Comparison of ENCODE assay signal across 9 mouse cellular contexts in genomic region chr6:117918043-117918442, GRCm38 (mm10). TPM values are rescaled to one million over a fixed set of nuclear protein-coding genes. Genes with fewer than 3 reads are reported as not detected.
A peak's percentile ranks its signal among the peaks of the same experiment; 100 is the strongest.
DNase-seq lines count a peak whose midpoint lies in the region; ATAC-seq and TF ChIP-seq lines count a peak whose summit lies in the region.
"Had no signal": no experiment of that assay in that cellular context is flagged by ENCODE, and none has a peak within 500 bp of the region (broad histone marks: within the 10 kb centered on the region; RNA-seq: fewer than 3 reads in every experiment).

No protein-coding gene starts in this region.

- H3K9me3 ChIP-seq in heart, embryonic 11.5 days (replicated peaks; ENCODE audit: control insufficient read depth, low read length) = no peaks in the 10 kb centered on the region
- H3K9me3 ChIP-seq in ES-E14 (ENCODE audit: control insufficient read depth, insufficient read depth, low read depth, low read length) = no peaks in the 10 kb centered on the region
- no peaks in the 10 kb centered on the region for H3K9me3 ChIP-seq in forebrain, embryonic 16.5 days (ENCODE audit: control insufficient read depth, low read length)
- H3K9me3 ChIP-seq in liver, embryonic 15.5 days (replicated peaks) = no peaks in the 10 kb centered on the region

- H3K4me1 ChIP-seq in heart, embryonic 11.5 days (ENCODE audit: control insufficient read depth, insufficient read depth, low read length) = peaks cover 17% of the 10 kb centered on the region
- H3K4me1 ChIP-seq in ES-E14 (ENCODE audit: control insufficient read depth in 2 of 2, insufficient read depth in 2 of 2, low read length in 2 of 2, poor library complexity in 1 of 2) = peaks cover 2 to 10% of the 10 kb centered on the region in 2 experiments; a peak in 1 of 4 replicates
- peaks cover 24% of the 10 kb centered on the region for H3K4me1 ChIP-seq in forebrain, embryonic 16.5 days (replicated peaks; ENCODE audit: control insufficient read depth, insufficient read depth, low read length)
- H3K4me1 ChIP-seq in liver, embryonic 15.5 days (replicated peaks) = peaks cover 64% of the 10 kb centered on the region

- H3K36me3 ChIP-seq in heart, embryonic 11.5 days (ENCODE audit: control insufficient read depth, insufficient read depth, low read length) = 0 out of 2 replicates have a peak, but pooled peaks cover 4% of the 10 kb centered on the region
- peaks cover 26% of the 10 kb centered on the region for H3K36me3 ChIP-seq in ES-E14 (ENCODE audit: control insufficient read depth, insufficient read depth, low read length, poor library complexity, severe bottlenecking)
- no peaks in the 10 kb centered on the region for H3K36me3 ChIP-seq in forebrain, embryonic 16.5 days (ENCODE audit: control insufficient read depth, insufficient read depth)
- peaks cover 42% of the 10 kb centered on the region for H3K36me3 ChIP-seq in liver, embryonic 15.5 days (replicated peaks)

- H3K9ac ChIP-seq in heart, embryonic 11.5 days (ENCODE audit: low read depth, low read length) = peak overlapping the region; percentile 88
- peak overlapping the region; percentile 99 for H3K9ac ChIP-seq in ES-E14 (ENCODE audit: insufficient read depth, low read depth, low read length, poor library complexity, severe bottlenecking)
- peak overlapping the region; percentile 71 for H3K9ac ChIP-seq in forebrain, embryonic 16.5 days (replicated peaks; ENCODE audit: low read depth, low read length)
- H3K9ac ChIP-seq in liver, embryonic 15.5 days = peak overlapping the region; percentile 75

- H3K4me2 ChIP-seq in heart, embryonic 11.5 days = peak overlapping the region; percentile 92
- H3K4me2 ChIP-seq in forebrain, embryonic 16.5 days (ENCODE audit: low read length) = peak overlapping the region; percentile 77
- peak overlapping the region; percentile 89 for H3K4me2 ChIP-seq in liver, embryonic 15.5 days

- intact Hi-C loops in left cerebral cortex, postnatal 25 days (cut with DNase I) = no loop called here

- H3K27ac ChIP-seq in heart, embryonic 11.5 days (ENCODE audit: low read depth, low read length) = peak overlapping the region; percentile 98
- H3K27ac ChIP-seq in ES-E14 (ENCODE audit: insufficient read depth, low read depth, low read length, poor library complexity, severe bottlenecking) = peak overlapping the region; percentile 100; the same call in 1 of the 2 replicates
- H3K27ac ChIP-seq in forebrain, embryonic 16.5 days (ENCODE audit: low read length) = peak overlapping the region; percentile 79
- H3K27ac ChIP-seq in liver, embryonic 15.5 days (replicated peaks) = peak overlapping the region; percentile 98

- H3K27me3 ChIP-seq in heart, embryonic 11.5 days (ENCODE audit: control insufficient read depth, insufficient read depth, low read length) = no peaks in the 10 kb centered on the region
- no peaks in the 10 kb centered on the region for H3K27me3 ChIP-seq in forebrain, embryonic 16.5 days (replicated peaks; ENCODE audit: control insufficient read depth, insufficient read depth, low read length)
- no peaks in the 10 kb centered on the region for H3K27me3 ChIP-seq in liver, embryonic 15.5 days

- H3K4me3 ChIP-seq in heart, embryonic 11.5 days (ENCODE audit: low read depth, low read length) = peak overlapping the region; percentile 68
- peak overlapping the region; percentile 79 to 95 for H3K4me3 ChIP-seq in ES-E14 (ENCODE audit: insufficient read depth in 1 of 2, low read depth in 1 of 2, low read length in 2 of 2, poor library complexity in 1 of 2, severe bottlenecking in 1 of 2)
- peak overlapping the region; percentile 70 for H3K4me3 ChIP-seq in forebrain, embryonic 16.5 days (replicated peaks; ENCODE audit: low read length)
- peak overlapping the region; percentile 65 for H3K4me3 ChIP-seq in liver, embryonic 15.5 days (replicated peaks)

- no peak for DNase-seq in heart, adult 8-10 months (ENCODE audit: low spot score)
- DNase-seq in ES-E14 (ENCODE audit: low read depth, low spot score) = no peak
- no peak for DNase-seq in ovary, postnatal 36 days (ENCODE audit: low spot score)
- no peak for DNase-seq in gastrocnemius, adult 8-10 months (ENCODE audit: low spot score in 2 of 2)
- no peak for DNase-seq in left cerebral cortex, postnatal 25 days (ENCODE audit: low spot score in 2 of 2)

- in situ Hi-C loops in ES-E14 (cut with MboI; ENCODE audit: low sequenced_read_pairs in 2 of 2, unreplicated experiment in 2 of 2) = no loop called here

- no peak for ATAC-seq in heart, embryonic 11.5 days (replicated peaks; ENCODE audit: insufficient number of reproducible peaks, low FRiP score, low TSS enrichment)
- peak; percentile 34 for ATAC-seq in forebrain, embryonic 16.5 days
- ATAC-seq in liver, embryonic 15.5 days (ENCODE audit: insufficient read depth) = no peak

- 46% methylated on average over 5 of the region's 5 CpGs for WGBS in heart, embryonic 11.5 days (ENCODE audit: insufficient replicate concordance)
- 11% methylated on average over 5 of the region's 5 CpGs for WGBS in forebrain, embryonic 16.5 days
- 19% methylated on average over 5 of the region's 5 CpGs for WGBS in liver, embryonic 15.5 days (ENCODE audit: insufficient replicate concordance)

TF ChIP-seq in ES-E14, 5 proteins besides CTCF, POLR2A, EP300 and RAD21:
- TF ChIP-seq HCFC1 (IDR thresholded peaks at IDR 0.05; ENCODE audit: borderline replicate concordance, insufficient read depth, low read length) (no peak), CHD2 (IDR thresholded peaks at IDR 0.05; ENCODE audit: low read depth, low read length) (0 out of 2 replicates have a peak, but pooled peaks have one; percentile 20), MAFK (IDR thresholded peaks at IDR 0.05; ENCODE audit: insufficient read depth, low read depth, low read length) (no peak), ZC3H11A (IDR thresholded peaks at IDR 0.05; ENCODE audit: borderline replicate concordance, low read depth, low read length) (no peak), ZNF384 (IDR thresholded peaks at IDR 0.05; ENCODE audit: low read depth, low read length) (no peak)

RNA-seq across cellular contexts. Expression of gene Hnrnpf, which starts 17.9 kb away (rescaled TPM):
- 554 and 606 TPM in 2 replicates for polyA plus RNA-seq in heart, embryonic 11.5 days (2014; fragmentation: Nextera tagmentation; extraction: Ambion mirVana)
- 100 to 1,000 TPM; 170 to 189 (median 180) TPM for total RNA-seq in heart, adult 8-10 months (2022)
- 450 and 669 TPM in 2 replicates for total RNA-seq in ES-E14 (2012; rRNA removed)
- 366 and 411 TPM in 2 replicates for polyA plus RNA-seq in forebrain, embryonic 16.5 days (2015; fragmentation: Nextera tagmentation; extraction: Ambion mirVana)
- polyA plus RNA-seq in liver, embryonic 15.5 days (2015; fragmentation: Nextera tagmentation; extraction: Ambion mirVana) = 476 and 487 TPM in 2 replicates
- 100 to 1,000 TPM in 1 of 4 experiments, 10 to 100 TPM in 3; 85.6 to 104 (median 94.2) TPM for total RNA-seq in gastrocnemius, adult 8-10 months (2022)
- 100 to 1,000 TPM; 121 to 132 TPM for total RNA-seq in left cerebral cortex, postnatal 25 days (2021)

RNA-seq across cellular contexts. Expression of gene Fxyd4, which starts 19.4 kb away (rescaled TPM):
- polyA plus RNA-seq in heart, embryonic 11.5 days (2014; fragmentation: Nextera tagmentation; extraction: Ambion mirVana) = 0.76 and 2.4 TPM in 2 replicates
- not detected for total RNA-seq in heart, adult 8-10 months (2022)
- 0.98 and 1.2 TPM in 2 replicates for total RNA-seq in ES-E14 (2012; rRNA removed)
- 1.5 and 3.5 TPM in 2 replicates for polyA plus RNA-seq in forebrain, embryonic 16.5 days (2015; fragmentation: Nextera tagmentation; extraction: Ambion mirVana)
- 0.36 and 0.47 TPM in 2 replicates for polyA plus RNA-seq in liver, embryonic 15.5 days (2015; fragmentation: Nextera tagmentation; extraction: Ambion mirVana)
- not detected for total RNA-seq in gastrocnemius, adult 8-10 months (2022)
- total RNA-seq in left cerebral cortex, postnatal 25 days (2021) = not detected
- polyA plus RNA-seq: large intestine, adult 2 months had no signal

RNA-seq across cellular contexts. Expression of gene Zfp239, which starts 56.1 kb away (rescaled TPM):
- 2.4 and 4.1 TPM in 2 replicates for polyA plus RNA-seq in heart, embryonic 11.5 days (2014; fragmentation: Nextera tagmentation; extraction: Ambion mirVana)
- total RNA-seq in heart, adult 8-10 months (2022) = under 1 TPM in 3 of 4 experiments, not detected in 1; 0.22 to 0.41 (median 0.26) TPM
- total RNA-seq in ES-E14 (2012; rRNA removed) = 9.1 and 10.2 TPM in 2 replicates
- 18.0 and 18.5 TPM in 2 replicates for polyA plus RNA-seq in forebrain, embryonic 16.5 days (2015; fragmentation: Nextera tagmentation; extraction: Ambion mirVana)
- 2.0 and 2.4 TPM in 2 replicates for polyA plus RNA-seq in liver, embryonic 15.5 days (2015; fragmentation: Nextera tagmentation; extraction: Ambion mirVana)
- 1 to 10 TPM; 1.1 to 2.7 (median 1.9) TPM for total RNA-seq in gastrocnemius, adult 8-10 months (2022)
- 10 to 100 TPM; 43.0 to 45.6 TPM for total RNA-seq in left cerebral cortex, postnatal 25 days (2021)
